Mouse (Mus musculus) kidney, embryonic 15.5 days (tissue): ENCODE measurements around the gene Phf21a. TPM values are rescaled to one million over a fixed set of nuclear protein-coding genes. Genes with fewer than 3 reads are reported as not detected.

Source experiments
- ATAC-seq: fragments of 200-750 bp; cut with Nextera tagmentation; replicated peaks from 2 replicates; pipeline ENCODE4 v1.8.0; 2017; ENCODE audit warnings: moderate TSS enrichment; ENCODE audit not compliant: low FRiP score
- H3K27ac ChIP-seq: fragments of 300-500 bp; sonication (generic); 2 replicates; pipeline ENCODE4 v1.5.1; 2015; ENCODE audit warnings: mild to moderate bottlenecking, inconsistent platforms
- H3K27me3 ChIP-seq: fragments of 300-500 bp; sonication (generic); 2 replicates; pipeline ENCODE4 v1.6.1; 2015; ENCODE audit warnings: inconsistent platforms
- H3K36me3 ChIP-seq: fragments of 300-500 bp; sonication (generic); 2 replicates; pipeline ENCODE4 v1.6.1; 2015; ENCODE audit warnings: inconsistent platforms
- H3K4me1 ChIP-seq: fragments of 300-500 bp; sonication (generic); 2 replicates; pipeline ENCODE4 v1.6.1; 2015; ENCODE audit warnings: inconsistent platforms
- H3K4me2 ChIP-seq: fragments of 300-500 bp; sonication (generic); 2 replicates; pipeline ENCODE4 v1.6.1; 2015; ENCODE audit warnings: moderate library complexity, mild to moderate bottlenecking, inconsistent platforms
- H3K4me3 ChIP-seq: fragments of 300-500 bp; sonication (generic); replicated peaks from 2 replicates; pipeline ENCODE4 v1.5.1; 2015; ENCODE audit warnings: mild to moderate bottlenecking, inconsistent platforms
- H3K9ac ChIP-seq: fragments of 300-500 bp; sonication (generic); 2 replicates; pipeline ENCODE4 v1.6.1; 2015; ENCODE audit warnings: mild to moderate bottlenecking, inconsistent platforms
- H3K9me3 ChIP-seq: fragments of 300-500 bp; sonication (generic); replicated peaks from 2 replicates; pipeline ENCODE4 v1.6.1; 2016; ENCODE audit warnings: inconsistent platforms
- WGBS: fragments of 180-500 bp; shearing (Covaris S2); methylation state at CpG from one replicate; pipeline ENCODE4 v1.1.7; 2015; ENCODE audit warnings: mixed read lengths; 5-methylcytosine and 5-hydroxymethylcytosine counted together
- polyA plus RNA-seq: library from polyadenylated mRNA; unstranded; fragments of >200 nt; fragmentation: Nextera tagmentation; extraction: Ambion mirVana; gene quantifications from 2 replicates; pipeline ENCODE4 v1.2.1, GENCODE M21; 2015

The Phf21a gene
- polyA plus RNA-seq, 1 experiment from 2014 or later, result 32.3 TPM

- no peak overlapping the region for H3K27ac ChIP-seq
- no peaks in the 10 kb centered on the region for H3K9me3 ChIP-seq
- H3K4me1 ChIP-seq, result 0 out of 2 replicates have a peak, but pooled peaks cover 2% of the 10 kb centered on the region
- WGBS, result 86% methylated on average over 3 of the region's 3 CpGs
- no peak overlapping the region for H3K4me2 ChIP-seq
- no peaks in the 10 kb centered on the region for H3K27me3 ChIP-seq
- H3K4me3 ChIP-seq, result no peak overlapping the region
- H3K9ac ChIP-seq, result no peak overlapping the region
- no peak for ATAC-seq
- H3K36me3 ChIP-seq, result no peaks in the 10 kb centered on the region
These were observed 196.4 kb downstream of the Phf21a start for GRCm38 (mm10) chr2:92289335-92289734.

- no peak for ATAC-seq
- 92% methylated on average over 3 of the region's 3 CpGs for WGBS
- H3K27ac ChIP-seq, result no peak overlapping the region
- H3K9me3 ChIP-seq, result no peaks in the 10 kb centered on the region
- H3K4me1 ChIP-seq, result 0 out of 2 replicates have a peak, but pooled peaks cover 2% of the 10 kb centered on the region
- H3K9ac ChIP-seq, result no peak overlapping the region
- no peak overlapping the region for H3K4me3 ChIP-seq
- no peaks in the 10 kb centered on the region for H3K27me3 ChIP-seq
- no peak overlapping the region for H3K4me2 ChIP-seq
- no peaks in the 10 kb centered on the region for H3K36me3 ChIP-seq
These were observed 198.6 kb downstream of the Phf21a start for GRCm38 (mm10) chr2:92291526-92291925.

- 0 out of 2 replicates have a peak, but pooled peaks cover 2% of the 10 kb centered on the region for H3K4me1 ChIP-seq
- 0 out of 2 replicates have a peak, but pooled peaks have one; percentile 29 for ATAC-seq
- no peaks in the 10 kb centered on the region for H3K27me3 ChIP-seq
- no peaks in the 10 kb centered on the region; the same call in 1 of the 2 replicates for H3K36me3 ChIP-seq
- no peaks in the 10 kb centered on the region for H3K9me3 ChIP-seq
- no peak overlapping the region for H3K4me2 ChIP-seq
- no peak overlapping the region for H3K27ac ChIP-seq
- WGBS, result 5% methylated on average over 6 of the region's 6 CpGs
- H3K9ac ChIP-seq, result no peak overlapping the region
- H3K4me3 ChIP-seq, result no peak overlapping the region
These were observed 203.5 kb downstream of the Phf21a start for GRCm38 (mm10) chr2:92296402-92296801.

- 76% methylated on average over 10 of the region's 10 CpGs for WGBS
- Histone ChIP-seq H3K4me3 (no peak overlapping the region), H3K27ac (no peak overlapping the region), H3K4me1 (no peaks in the 10 kb centered on the region), H3K4me2 (no peak overlapping the region), H3K36me3 (no peaks in the 10 kb centered on the region; the same call in 1 of the 2 replicates), H3K27me3 (no peaks in the 10 kb centered on the region), H3K9me3 (no peaks in the 10 kb centered on the region), H3K9ac (no peak overlapping the region)
- ATAC-seq, result no peak
These were observed 207.0 kb downstream of the Phf21a start for GRCm38 (mm10) chr2:92299896-92300295.

DNA sequence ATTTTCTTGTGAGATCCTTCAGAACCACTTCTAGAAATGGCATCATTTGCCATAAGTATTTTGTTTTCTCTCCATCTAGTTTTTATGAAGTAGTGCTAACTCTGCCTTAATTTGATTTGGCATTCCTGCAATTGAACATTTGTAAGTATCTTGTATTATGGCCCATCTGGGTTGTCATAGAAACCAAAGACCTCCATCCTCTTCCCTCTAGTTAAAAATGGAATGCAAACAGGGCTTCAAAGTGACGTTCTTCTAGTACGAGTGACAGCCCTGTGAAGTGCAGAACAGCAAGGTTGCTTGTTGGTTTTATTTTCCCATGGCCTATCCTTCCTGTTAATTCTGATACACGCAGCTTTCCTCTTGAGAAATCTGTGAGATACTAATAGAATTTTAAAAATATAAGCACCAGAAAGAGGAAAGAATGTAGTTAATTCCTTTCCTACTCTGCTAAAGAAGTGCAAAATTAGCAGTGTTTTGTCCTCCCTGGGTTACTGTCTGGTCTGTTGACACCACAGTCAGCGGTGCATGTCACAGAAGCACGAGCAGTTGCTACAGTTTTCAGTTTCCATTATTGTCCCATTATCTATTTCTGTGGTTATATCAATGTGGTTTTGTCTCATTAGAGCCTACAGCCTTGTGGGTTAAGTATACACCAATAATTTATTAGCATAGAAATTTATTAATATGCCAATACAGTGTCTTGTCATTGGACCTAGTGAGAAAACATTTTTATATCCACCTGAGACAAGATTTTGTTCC is 209.1 kb downstream of the Phf21a start:
- Histone ChIP-seq H3K27ac (no peak overlapping the region), H3K9me3 (no peaks in the 10 kb centered on the region), H3K4me3 (no peak overlapping the region), H3K27me3 (no peaks in the 10 kb centered on the region), H3K4me2 (no peak overlapping the region), H3K4me1 (no peaks in the 10 kb centered on the region), H3K36me3 (no peaks in the 10 kb centered on the region; the same call in 1 of the 2 replicates), H3K9ac (no peak overlapping the region)
- 65% methylated on average over 5 of the region's 5 CpGs for WGBS
- ATAC-seq, result no peak

- Histone ChIP-seq H3K9me3 (no peaks in the 10 kb centered on the region), H3K9ac (no peak overlapping the region), H3K4me3 (no peak overlapping the region), H3K27me3 (no peaks in the 10 kb centered on the region), H3K36me3 (peaks cover 12% of the 10 kb centered on the region), H3K4me2 (no peak overlapping the region), H3K4me1 (no peaks in the 10 kb centered on the region), H3K27ac (no peak overlapping the region)
- no peak for ATAC-seq
- WGBS, result 88% methylated on average over 4 of the region's 4 CpGs
These were observed 219.6 kb downstream of the Phf21a start for GRCm38 (mm10) chr2:92312542-92312941.

DNA sequence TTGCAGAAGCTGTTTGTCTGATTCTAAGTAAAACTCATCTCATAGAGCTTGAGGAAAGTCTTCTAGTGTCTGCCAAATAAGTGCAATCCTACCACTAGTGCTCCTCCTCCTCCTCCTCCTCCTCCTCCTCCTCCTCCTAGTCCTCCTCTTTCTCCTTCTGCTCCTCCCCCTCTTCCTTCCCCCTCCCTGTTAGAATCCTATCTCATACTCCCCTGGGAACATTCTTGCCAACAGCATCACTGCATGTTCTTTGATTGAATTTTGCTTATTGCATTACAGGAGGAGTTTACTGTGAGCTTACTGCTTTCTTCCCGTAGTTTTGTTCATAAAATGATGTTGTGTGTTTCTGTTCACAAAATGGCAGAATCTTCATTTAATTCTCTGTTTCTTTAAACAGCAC is 221.1 kb downstream of the Phf21a start:
- ATAC-seq, result no peak
- Histone ChIP-seq H3K9me3 (no peaks in the 10 kb centered on the region), H3K27ac (no peak overlapping the region), H3K4me1 (no peaks in the 10 kb centered on the region), H3K36me3 (peaks cover 12% of the 10 kb centered on the region), H3K27me3 (no peaks in the 10 kb centered on the region), H3K4me2 (no peak overlapping the region), H3K9ac (no peak overlapping the region), H3K4me3 (no peak overlapping the region)
- WGBS, result 82% methylated on average over 1 of the region's 1 CpGs

DNA sequence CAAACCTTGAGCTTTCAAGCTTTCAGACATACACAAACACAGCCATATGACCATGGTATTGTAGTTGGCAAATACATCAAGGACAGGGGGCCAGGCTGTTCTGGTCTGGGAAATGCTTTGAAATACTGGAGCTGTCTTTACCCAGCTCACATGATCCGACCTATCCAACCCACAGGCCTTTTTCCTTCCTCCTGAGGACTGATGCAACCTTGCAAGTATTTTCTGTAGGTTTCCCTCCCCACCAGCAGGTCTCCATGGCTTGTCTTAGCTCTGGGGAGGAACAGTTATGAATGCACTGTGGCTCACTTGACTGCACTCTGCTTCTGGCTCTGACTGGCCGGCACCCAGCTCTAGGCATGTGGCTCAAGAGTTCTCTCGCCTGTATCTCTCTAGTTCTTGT is 223.7 kb downstream of the Phf21a start:
- Histone ChIP-seq H3K4me1 (no peaks in the 10 kb centered on the region), H3K9me3 (no peaks in the 10 kb centered on the region), H3K4me2 (no peak overlapping the region), H3K36me3 (peaks cover 19% of the 10 kb centered on the region), H3K4me3 (no peak overlapping the region), H3K27me3 (no peaks in the 10 kb centered on the region), H3K27ac (no peak overlapping the region), H3K9ac (no peak overlapping the region)
- WGBS, result 69% methylated on average over 3 of the region's 3 CpGs
- no peak for ATAC-seq

DNA sequence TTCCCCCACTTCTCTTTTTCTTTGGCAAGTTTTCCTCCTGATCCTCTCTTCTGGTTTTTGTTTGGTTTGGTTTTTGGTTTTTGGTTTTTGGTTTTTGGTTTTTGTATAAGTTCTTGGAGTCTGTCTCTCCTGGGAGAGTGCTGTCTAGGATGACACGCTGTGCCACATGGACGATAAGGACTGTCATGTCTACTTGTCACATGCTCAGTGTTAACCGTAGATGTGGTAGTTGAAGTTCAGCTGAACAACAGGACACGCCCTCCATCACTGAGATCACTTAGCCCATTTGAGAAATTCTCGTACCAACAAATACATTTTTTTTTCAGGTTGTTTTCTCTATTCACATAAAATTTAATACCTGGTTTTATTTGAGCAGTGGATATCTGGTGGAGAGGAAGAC is 224.3 kb downstream of the Phf21a start:
- Histone ChIP-seq H3K9ac (no peak overlapping the region), H3K27ac (no peak overlapping the region), H3K4me2 (no peak overlapping the region), H3K27me3 (no peaks in the 10 kb centered on the region), H3K9me3 (no peaks in the 10 kb centered on the region), H3K36me3 (peaks cover 22% of the 10 kb centered on the region), H3K4me1 (no peaks in the 10 kb centered on the region), H3K4me3 (no peak overlapping the region)
- no peak for ATAC-seq
- 84% methylated on average over 5 of the region's 5 CpGs for WGBS

DNA sequence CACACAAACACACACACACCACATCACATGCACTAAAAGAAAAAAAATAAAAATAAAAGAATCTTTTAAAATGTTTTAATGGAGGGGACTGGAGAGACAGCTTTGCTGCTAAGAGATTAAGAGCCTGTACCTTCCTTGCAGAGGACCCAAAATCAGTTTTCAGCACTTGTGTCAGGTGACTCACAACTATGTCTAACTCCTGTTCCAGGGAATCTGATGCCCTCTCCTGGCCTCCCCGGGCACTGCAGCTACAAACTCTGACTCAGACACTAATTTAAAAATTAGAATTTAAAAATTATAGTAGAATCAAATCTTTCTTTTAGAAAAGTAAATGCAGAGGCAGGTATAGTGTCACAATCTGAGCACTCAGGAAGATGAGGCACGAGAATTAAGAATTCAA is 229.8 kb downstream of the Phf21a start:
- Histone ChIP-seq H3K27me3 (no peaks in the 10 kb centered on the region), H3K36me3 (peaks cover 65% of the 10 kb centered on the region), H3K9ac (no peak overlapping the region), H3K4me2 (no peak overlapping the region), H3K9me3 (no peaks in the 10 kb centered on the region), H3K4me3 (no peak overlapping the region), H3K27ac (no peak overlapping the region), H3K4me1 (no peaks in the 10 kb centered on the region)
- WGBS, result 90% methylated on average over 2 of the region's 2 CpGs
- no peak for ATAC-seq

- no peak for ATAC-seq
- Histone ChIP-seq H3K4me3 (no peak overlapping the region), H3K4me1 (no peaks in the 10 kb centered on the region), H3K9me3 (no peaks in the 10 kb centered on the region), H3K27me3 (no peaks in the 10 kb centered on the region), H3K36me3 (peaks cover 88% of the 10 kb centered on the region), H3K9ac (no peak overlapping the region), H3K27ac (no peak overlapping the region), H3K4me2 (no peak overlapping the region)
- WGBS, result 85% methylated on average over 7 of the region's 7 CpGs
These were observed 232.8 kb downstream of the Phf21a start for GRCm38 (mm10) chr2:92325676-92326075.

GRCm38 (mm10) chr2:92326221-92326620 is 233.3 kb downstream of the Phf21a start:
- WGBS, result 30% methylated on average over 1 of the region's 1 CpGs

GRCm38 (mm10) chr2:92327601-92328000 is 234.7 kb downstream of the Phf21a start:
- Histone ChIP-seq H3K9ac (no peak overlapping the region), H3K4me2 (no peak overlapping the region), H3K36me3 (peaks cover 88% of the 10 kb centered on the region), H3K9me3 (no peaks in the 10 kb centered on the region), H3K27me3 (no peaks in the 10 kb centered on the region), H3K4me3 (no peak overlapping the region), H3K27ac (no peak overlapping the region), H3K4me1 (no peaks in the 10 kb centered on the region)
- no peak for ATAC-seq
- 91% methylated on average over 4 of the region's 4 CpGs for WGBS

More at GRCm38 (mm10) chr2:92326221-92326620, 233.3 kb downstream of the Phf21a start:
- H3K27me3 ChIP-seq, result no peaks in the 10 kb centered on the region
- peaks cover 88% of the 10 kb centered on the region for H3K36me3 ChIP-seq
- no peak overlapping the region for H3K27ac ChIP-seq
- no peaks in the 10 kb centered on the region for H3K9me3 ChIP-seq
- H3K4me3 ChIP-seq, result no peak overlapping the region
- H3K9ac ChIP-seq, result no peak overlapping the region
- no peak overlapping the region for H3K4me2 ChIP-seq
- H3K4me1 ChIP-seq, result no peaks in the 10 kb centered on the region
- ATAC-seq, result no peak
